Mouse (Mus musculus) midbrain, embryonic 14.5 days (tissue): ENCODE data around the gene Neo1. TPM values are rescaled to one million over a fixed set of nuclear protein-coding genes. Genes with fewer than 3 reads are reported as not detected.
A peak's percentile ranks its signal among the peaks of the same experiment; 100 is the strongest.

Experiments used
- ATAC-seq: fragments of 200-750 bp; cut with Nextera tagmentation; 2 replicates; pipeline ENCODE4 v1.8.0; 2017; ENCODE audit warnings: moderate number of reproducible peaks, moderate library complexity; ENCODE audit not compliant: low FRiP score, low TSS enrichment
- DNase-seq: peaks from one replicate; pipeline ENCODE4 v3.0.0-alpha.2; 2015
- H3K27ac ChIP-seq: fragments of 300-500 bp; sonication (generic); replicated peaks from 2 replicates; pipeline ENCODE4 v1.5.1; 2014; ENCODE audit warnings: mild to moderate bottlenecking, low read depth, low read length, moderate library complexity
- H3K27me3 ChIP-seq: fragments of 300-500 bp; sonication (generic); 2 replicates; pipeline ENCODE4 v1.6.1; 2014; ENCODE audit warnings: low read length, control low read depth, mixed read lengths; ENCODE audit not compliant: control insufficient read depth, insufficient read depth
- H3K36me3 ChIP-seq: fragments of 300-500 bp; sonication (generic); 2 replicates; pipeline ENCODE4 v1.6.1; 2014; ENCODE audit warnings: low read length, control low read depth; ENCODE audit not compliant: control insufficient read depth, insufficient read depth
- H3K4me1 ChIP-seq: fragments of 300-500 bp; sonication (generic); 2 replicates; pipeline ENCODE4 v1.6.1; 2014; ENCODE audit warnings: mild to moderate bottlenecking, antibody characterized with exemption, low read length, control low read depth; ENCODE audit not compliant: control insufficient read depth, insufficient read depth
- H3K4me2 ChIP-seq: fragments of 300-500 bp; sonication (generic); 2 replicates; pipeline ENCODE4 v1.6.1; 2014; ENCODE audit warnings: mild to moderate bottlenecking, low read length, moderate library complexity
- H3K4me3 ChIP-seq: fragments of 300-500 bp; sonication (generic); replicated peaks from 2 replicates; pipeline ENCODE4 v1.5.1; 2014; ENCODE audit warnings: low read depth, low read length
- H3K9ac ChIP-seq: fragments of 300-500 bp; sonication (generic); replicated peaks from 2 replicates; pipeline ENCODE4 v1.6.1; 2014; ENCODE audit warnings: mild to moderate bottlenecking, low read length, moderate library complexity
- H3K9me3 ChIP-seq: fragments of 300-500 bp; sonication (generic); 2 replicates; pipeline ENCODE4 v1.6.1; 2016; ENCODE audit warnings: low read length, control low read depth, mixed read lengths; ENCODE audit not compliant: control insufficient read depth
- whole genome bisulfite sequencing: fragments of 180-500 bp; shearing (Covaris S2); extraction: QIAGEN DNeasy Blood & Tissue Kit; methylation state at CpG from one replicate; pipeline ENCODE4 v1.1.7; 2014; 5-methylcytosine and 5-hydroxymethylcytosine counted together
- polyA plus RNA-seq: library from polyadenylated mRNA; unstranded; fragments of >200 nt; fragmentation: Nextera tagmentation; extraction: Ambion mirVana; gene quantifications from 2 replicates; pipeline ENCODE4 v1.2.1, GENCODE M21; 2014

Neo1 gene
- polyA plus RNA-seq, 1 experiment from 2014 or later = 59.7 TPM

DNA sequence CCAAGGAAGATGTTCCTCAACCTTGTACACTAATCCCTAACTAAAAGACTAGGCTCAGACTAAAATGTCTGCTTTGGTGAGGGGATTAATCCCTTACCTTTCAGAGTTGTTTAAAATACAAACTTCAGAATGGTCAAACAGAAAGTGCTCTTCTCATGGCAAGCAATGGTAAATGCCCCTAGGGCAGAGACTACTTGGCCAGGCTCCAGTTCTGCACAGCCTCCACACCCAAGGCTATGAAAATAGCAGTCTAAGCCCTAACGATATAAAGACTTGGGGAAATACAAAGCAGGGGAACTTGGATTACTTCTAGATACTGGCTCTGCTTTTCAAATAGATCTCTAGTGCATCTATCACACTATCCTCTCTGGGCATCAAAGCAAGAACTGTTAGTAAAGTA lies 153.6 kb downstream of the Neo1 start:
- Histone ChIP-seq H3K27me3 (no peaks in the 10 kb centered on the region), H3K9ac (no peak overlapping the region), H3K36me3 (peaks cover 73% of the 10 kb centered on the region), H3K9me3 (no peaks in the 10 kb centered on the region), H3K27ac (no peak overlapping the region), H3K4me1 (no peaks in the 10 kb centered on the region), H3K4me3 (no peak overlapping the region), H3K4me2 (no peak overlapping the region)
- no peak for DNase-seq
- WGBS = 53% methylated on average over 1 of the region's 1 CpGs
- no peak for ATAC-seq

GRCm38 (mm10) chr9:58879836-58880235 lies 156.4 kb downstream of the Neo1 start:
- ATAC-seq (no peak), DNase-seq (no peak)
- no peak overlapping the region for H3K4me2 ChIP-seq

DNA sequence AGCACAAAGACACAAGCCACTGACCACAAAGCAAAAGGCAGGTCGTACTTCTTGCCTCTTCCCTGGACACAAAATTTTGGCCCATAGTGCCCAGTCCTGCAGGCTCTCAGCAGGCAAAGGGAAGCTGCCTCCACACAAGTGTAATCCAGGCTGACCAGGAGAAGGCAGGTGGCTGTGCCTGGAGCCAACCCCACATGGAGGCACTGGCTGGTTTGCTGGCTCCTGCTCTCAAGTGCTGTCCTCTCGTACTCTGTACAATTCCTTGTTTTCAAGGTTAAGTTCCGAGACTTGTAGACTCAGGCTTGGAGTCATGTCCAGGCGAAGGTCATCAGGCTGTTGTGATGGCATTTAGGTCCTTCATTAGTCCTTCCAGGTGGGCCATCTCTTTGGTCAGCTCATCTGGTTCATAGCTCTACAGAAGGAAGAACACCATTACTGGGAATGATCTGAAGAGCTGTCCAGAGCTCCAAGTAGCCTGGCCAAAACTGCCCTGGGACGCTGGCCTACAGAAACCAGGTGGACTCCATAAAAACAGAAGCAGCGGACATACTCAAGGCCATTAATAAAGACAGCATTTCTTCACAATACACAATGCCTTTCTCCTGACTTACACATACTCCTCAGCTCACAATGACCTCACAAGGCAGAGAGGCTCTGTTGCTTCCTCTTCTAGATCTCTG lies 159.2 kb downstream of the Neo1 start:
- ATAC-seq (no peak), DNase-seq (no peak)
- H3K4me3 ChIP-seq = no peak overlapping the region
- H3K27ac ChIP-seq = no peak overlapping the region
- 93% methylated on average over 6 of the region's 6 CpGs for WGBS
- H3K27me3 ChIP-seq = no peaks in the 10 kb centered on the region
- peaks cover 61% of the 10 kb centered on the region for H3K36me3 ChIP-seq
- H3K4me1 ChIP-seq = no peaks in the 10 kb centered on the region
- H3K4me2 ChIP-seq = no peak overlapping the region
- no peak overlapping the region for H3K9ac ChIP-seq
- H3K9me3 ChIP-seq = no peaks in the 10 kb centered on the region

More at GRCm38 (mm10) chr9:58879836-58880235, 156.4 kb downstream of the Neo1 start:
- Histone ChIP-seq H3K4me1 (no peaks in the 10 kb centered on the region), H3K9ac (no peak overlapping the region), H3K36me3 (peaks cover 78% of the 10 kb centered on the region), H3K4me3 (no peak overlapping the region), H3K27ac (no peak overlapping the region), H3K9me3 (no peaks in the 10 kb centered on the region), H3K27me3 (no peaks in the 10 kb centered on the region)
- 98% methylated on average over 1 of the region's 1 CpGs for WGBS

DNA sequence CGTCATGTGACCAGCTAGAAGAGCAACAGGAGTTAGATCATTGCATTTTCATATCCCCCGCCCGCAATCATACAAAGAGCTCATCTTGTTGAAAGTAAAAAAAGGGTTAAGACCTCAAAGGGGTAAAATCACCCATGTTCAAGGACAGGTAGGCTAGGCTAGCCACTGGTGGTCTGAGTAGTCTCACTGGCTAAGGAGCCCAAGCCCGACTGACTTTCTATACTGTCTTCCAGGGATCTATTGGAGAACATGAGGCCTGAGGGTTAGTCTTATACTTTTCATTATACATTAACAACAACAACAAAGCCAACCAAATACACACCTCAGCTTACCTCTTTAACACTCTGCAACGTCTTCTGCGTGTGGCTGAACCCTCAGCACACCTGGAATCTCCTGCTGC lies 160.8 kb downstream of the Neo1 start:
- H3K9ac ChIP-seq = no peak overlapping the region
- H3K36me3 ChIP-seq = peaks cover 46% of the 10 kb centered on the region
- no peaks in the 10 kb centered on the region for H3K27me3 ChIP-seq
- ATAC-seq = no peak
- no peaks in the 10 kb centered on the region for H3K4me1 ChIP-seq
- no peak overlapping the region for H3K4me3 ChIP-seq
- H3K9me3 ChIP-seq = no peaks in the 10 kb centered on the region
- WGBS = 95% methylated on average over 6 of the region's 6 CpGs
- no peak overlapping the region for H3K4me2 ChIP-seq
- H3K27ac ChIP-seq = no peak overlapping the region
- DNase-seq = no peak

GRCm38 (mm10) chr9:58874354-58874753 lies 161.9 kb downstream of the Neo1 start:
- WGBS = 82% methylated on average over 4 of the region's 4 CpGs
- H3K9ac ChIP-seq = no peak overlapping the region
- H3K27ac ChIP-seq = no peak overlapping the region
- peaks cover 38% of the 10 kb centered on the region for H3K36me3 ChIP-seq
- H3K9me3 ChIP-seq = no peaks in the 10 kb centered on the region
- DNase-seq (no peak), ATAC-seq (no peak)
- no peak overlapping the region for H3K4me2 ChIP-seq
- no peak overlapping the region for H3K4me3 ChIP-seq
- H3K4me1 ChIP-seq = no peaks in the 10 kb centered on the region
- no peaks in the 10 kb centered on the region for H3K27me3 ChIP-seq

- Histone ChIP-seq H3K4me1 (no peaks in the 10 kb centered on the region), H3K36me3 (peaks cover 32% of the 10 kb centered on the region), H3K4me2 (no peak overlapping the region), H3K9me3 (no peaks in the 10 kb centered on the region), H3K4me3 (no peak overlapping the region), H3K27ac (no peak overlapping the region), H3K27me3 (no peaks in the 10 kb centered on the region), H3K9ac (no peak overlapping the region)
- ATAC-seq (no peak), DNase-seq (peak; percentile 89)
- WGBS = 50% methylated on average over 10 of the region's 10 CpGs
Observed at GRCm38 (mm10) chr9:58873541-58874324, 162.5 kb downstream of the Neo1 start.

- H3K9me3 ChIP-seq = no peaks in the 10 kb centered on the region
- H3K4me2 ChIP-seq = no peak overlapping the region
- H3K9ac ChIP-seq = no peak overlapping the region
- no peak for DNase-seq
- ATAC-seq = no peak
- H3K4me3 ChIP-seq = no peak overlapping the region
- no peaks in the 10 kb centered on the region for H3K27me3 ChIP-seq
- H3K27ac ChIP-seq = no peak overlapping the region
- no peaks in the 10 kb centered on the region for H3K4me1 ChIP-seq
- peaks cover 10% of the 10 kb centered on the region for H3K36me3 ChIP-seq
- 85% methylated on average over 10 of the region's 10 CpGs for WGBS
Observed at GRCm38 (mm10) chr9:58871141-58871540, 165.1 kb downstream of the Neo1 start.

DNA sequence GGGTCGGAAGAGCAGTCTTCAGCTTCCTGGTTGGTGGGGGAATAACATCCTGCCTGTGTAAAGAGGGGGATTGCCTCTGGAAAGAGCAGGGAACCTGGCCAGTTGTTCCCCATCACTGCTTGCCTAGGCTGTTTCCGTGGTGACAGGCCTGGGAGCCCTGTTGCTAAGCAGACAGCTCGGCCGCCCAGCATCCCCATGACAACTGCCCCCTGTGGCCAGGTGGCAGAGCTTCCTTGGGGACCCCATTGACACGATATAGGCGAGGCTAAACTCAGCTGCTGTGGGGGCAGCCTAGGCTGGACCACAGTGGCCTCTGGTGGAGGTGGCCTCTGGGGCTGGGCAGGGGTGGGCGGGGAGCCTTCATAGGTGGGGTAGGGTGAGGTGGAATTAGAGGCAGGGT lies 172.4 kb downstream of the Neo1 start:
- H3K4me1 ChIP-seq = peaks cover 13% of the 10 kb centered on the region
- H3K27ac ChIP-seq = peak overlapping the region; percentile 70
- peak; percentile 48; the same call in 1 of the 2 replicates for ATAC-seq
- no peaks in the 10 kb centered on the region for H3K9me3 ChIP-seq
- no peak overlapping the region for H3K4me2 ChIP-seq
- 13% methylated on average over 7 of the region's 7 CpGs for WGBS
- DNase-seq = peak; percentile 76
- no peak overlapping the region for H3K9ac ChIP-seq
- H3K4me3 ChIP-seq = no peak overlapping the region
- peaks cover 17% of the 10 kb centered on the region for H3K36me3 ChIP-seq
- no peaks in the 10 kb centered on the region for H3K27me3 ChIP-seq
